Mouse (Mus musculus) layer of hippocampus, adult 18-20 months (tissue): ENCODE data around the gene Smco3. TPM values are rescaled to one million over a fixed set of nuclear protein-coding genes. Genes with fewer than 3 reads are reported as not detected.

Experiments
- DNase-seq, 2 experiments: peaks; one replicate each; pipeline ENCODE4 v3.0.0; 2022; ENCODE audit warnings: low spot score in 2 of 2
- total RNA-seq, 2 experiments: library from RNA; stranded (reverse); gene quantifications; 2 replicates each; pipeline ENCODE4 v1.2.3; 2021

The Smco3 gene
- total RNA-seq, 2 experiments from 2014 or later = 10.4 to 14.0 TPM

DNA sequence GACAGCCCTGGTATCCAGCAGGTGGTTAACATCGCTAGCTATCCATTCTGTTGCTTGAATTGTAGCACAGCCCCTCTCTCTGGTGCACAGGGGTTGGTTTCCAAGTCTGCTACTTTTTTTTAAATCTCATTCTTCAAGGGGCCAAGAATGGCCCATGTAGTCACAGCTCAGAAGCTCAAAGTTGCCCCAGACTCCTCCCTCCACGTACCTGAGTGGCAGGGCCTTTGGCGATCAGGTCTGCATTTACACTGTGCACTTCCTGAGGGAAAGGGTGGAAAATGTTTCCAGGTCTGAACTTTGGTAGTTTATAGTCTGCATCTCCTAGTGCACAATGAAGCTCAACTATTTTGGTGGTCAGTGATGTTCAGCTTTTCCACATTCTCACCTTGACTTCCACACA, 12.0 kb upstream of the Smco3 start:
- DNase-seq = no peak

GRCm38 (mm10) chr6:136845706-136846480, 10.6 kb upstream of the Smco3 start:
- DNase-seq = no peak

DNA sequence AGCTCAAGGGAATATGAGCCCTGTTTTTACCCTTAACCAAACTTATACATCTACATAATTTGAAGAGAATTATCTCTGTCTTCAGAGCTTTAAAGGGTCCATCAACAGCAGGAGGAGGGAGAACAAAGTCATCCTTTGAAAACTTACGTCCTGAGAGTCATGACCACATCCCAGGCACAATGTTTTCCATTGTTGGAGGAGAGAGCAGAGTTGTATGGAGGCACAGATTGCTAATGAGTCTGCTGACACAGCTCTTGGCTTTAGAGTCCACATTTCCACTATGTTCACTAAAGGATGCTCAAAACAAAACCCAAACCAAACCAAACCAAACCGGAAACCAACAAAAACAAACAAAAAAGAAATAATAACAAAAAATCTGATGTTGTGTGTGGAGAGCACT, 9.7 kb upstream of the Smco3 start:
- DNase-seq = no peak

DNA sequence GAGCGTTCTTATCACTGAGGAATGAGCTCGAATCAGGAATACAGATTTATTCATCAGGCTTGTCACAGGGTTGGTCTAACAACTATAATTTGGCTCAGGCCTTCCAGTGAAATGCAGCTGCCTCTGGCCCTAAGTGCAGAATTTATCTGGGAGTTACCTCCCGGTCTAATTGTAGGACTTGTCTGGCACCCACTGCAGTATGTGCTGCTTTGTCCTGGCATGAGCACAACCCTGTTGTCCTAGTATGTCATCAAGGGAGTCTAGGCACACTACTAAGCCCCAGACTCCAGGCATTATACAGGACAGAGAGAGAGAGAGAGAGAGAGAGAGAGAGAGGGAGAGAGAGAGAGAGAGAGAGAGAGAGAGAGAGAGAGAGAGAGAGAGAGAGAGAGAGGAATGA, 2.1 kb upstream of the Smco3 start:
- no peak for DNase-seq

DNA sequence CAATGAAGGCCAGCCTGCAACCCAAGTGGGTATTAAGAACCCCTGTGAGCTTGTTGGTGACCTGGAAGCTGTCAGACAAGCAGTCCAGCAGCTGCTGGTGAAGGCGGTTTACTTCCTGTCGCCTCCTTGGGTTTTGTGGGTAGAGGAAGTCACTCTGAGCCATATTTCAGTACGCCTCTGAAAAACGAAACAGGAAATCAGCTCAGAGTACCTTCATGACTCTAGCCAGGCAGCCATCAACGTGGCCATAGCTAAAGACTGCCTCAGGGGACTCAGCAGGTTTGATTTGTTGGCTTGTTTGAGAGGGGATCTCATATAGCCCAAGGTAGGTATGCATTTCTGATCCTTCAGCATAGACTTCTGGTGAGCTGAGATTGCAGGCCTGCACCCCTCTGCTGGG, 3.5 kb downstream of the Smco3 start:
- no peak for DNase-seq

DNA sequence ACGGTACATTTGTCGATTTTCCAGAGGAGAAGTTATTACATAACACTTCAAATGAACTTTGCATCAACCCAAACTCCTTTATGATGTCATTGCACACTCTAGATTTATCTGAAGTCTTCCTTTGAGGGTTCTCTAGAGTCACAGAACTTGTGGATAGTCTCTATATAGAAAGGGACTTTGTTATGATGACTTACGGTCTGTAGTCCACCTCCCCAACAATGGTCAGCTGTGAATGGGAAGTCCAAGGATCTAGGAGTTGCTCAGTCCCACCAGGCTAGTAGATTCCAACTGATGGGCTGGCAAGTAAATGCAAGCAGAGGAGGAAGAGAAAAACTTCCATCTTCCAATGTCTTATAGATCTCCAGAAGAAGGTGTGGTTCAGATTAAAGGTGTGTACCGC, 6.6 kb downstream of the Smco3 start:
- no peak for DNase-seq

DNA sequence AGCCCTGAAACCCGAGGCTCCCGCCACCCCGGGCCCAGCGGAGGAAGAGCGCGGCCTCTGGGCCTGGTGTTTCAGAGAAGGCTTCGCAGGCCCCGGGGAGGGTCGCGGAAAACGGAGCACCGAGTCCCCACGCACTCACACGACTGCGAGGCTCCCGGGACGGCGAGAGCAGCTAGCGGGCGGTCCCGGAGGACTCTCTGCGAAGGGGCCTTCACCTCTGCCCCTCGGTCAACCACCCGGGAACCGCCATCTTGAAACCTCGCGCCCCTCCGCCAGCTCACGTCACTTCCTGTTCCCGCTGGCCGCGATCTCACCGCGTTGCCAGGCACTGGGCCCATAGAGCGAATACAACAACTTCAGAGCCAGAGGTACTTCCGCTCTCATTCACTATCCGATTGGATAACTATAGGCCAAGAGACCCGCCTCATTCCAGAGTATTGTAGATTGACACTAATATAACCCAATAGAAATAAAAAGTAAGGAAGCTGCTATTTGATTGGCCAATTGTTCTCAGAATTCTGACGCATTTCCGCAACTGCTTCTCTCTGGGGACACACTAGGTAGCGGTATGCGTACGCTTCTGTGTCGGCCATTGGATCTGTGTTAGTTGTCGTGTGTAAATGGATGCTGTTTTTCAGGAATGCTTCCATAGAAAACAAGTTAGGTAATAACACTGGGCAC, 7.2 kb downstream of the Smco3 start, which contains the start of gene Wbp11:
Wbp11 (minus strand) TSS at position 353 of the 681 bp plus-strand sequence.
- peak; percentile 95 to 97 for DNase-seq

DNA sequence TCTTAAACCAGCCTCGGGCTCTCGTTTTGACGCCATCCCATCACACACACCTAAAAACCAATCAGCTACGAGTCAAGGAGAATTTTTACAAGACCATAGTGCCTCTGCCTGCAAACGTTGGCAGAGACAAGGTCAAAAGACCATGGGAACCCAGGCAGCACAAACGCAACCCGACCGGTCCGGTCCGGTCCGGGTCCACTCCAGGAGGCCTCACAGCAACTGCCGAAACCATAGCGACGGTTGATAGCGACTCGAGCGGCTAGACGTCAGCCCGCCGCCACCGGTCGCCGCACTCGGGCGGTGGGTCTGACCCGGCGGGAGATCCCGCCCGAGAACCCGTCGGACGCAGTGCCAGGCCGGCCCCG, 7.8 kb downstream of the Smco3 start, which contains the start of gene BC049715:
BC049715 (plus strand) TSS at position 111 of the 365 bp plus-strand sequence.
- DNase-seq = no peak

GRCm38 (mm10) chr6:136827116-136827515, 8.1 kb downstream of the Smco3 start:
- no peak for DNase-seq

- DNase-seq = no peak
Observed at GRCm38 (mm10) chr6:136824987-136825386, 10.3 kb downstream of the Smco3 start.

DNA sequence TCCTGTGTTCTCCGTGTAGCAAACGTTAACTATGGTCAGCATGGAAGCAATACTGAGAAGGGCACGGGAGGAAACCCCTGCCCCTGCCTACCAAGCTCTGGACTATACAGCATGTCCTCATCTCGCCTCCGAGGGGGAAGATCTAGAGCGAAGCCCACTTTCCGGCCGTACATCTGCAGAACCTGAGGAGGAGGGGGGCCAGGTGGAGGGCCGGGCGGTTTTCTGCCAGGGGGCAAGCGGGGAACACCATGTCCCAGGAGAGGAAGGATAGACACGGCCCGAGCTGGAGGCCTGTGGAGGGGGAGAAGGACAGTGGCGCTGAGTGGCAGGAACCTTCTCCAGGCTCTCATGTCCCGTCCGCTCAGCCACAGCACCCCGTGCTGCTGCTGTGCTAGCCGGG, 14.2 kb downstream of the Smco3 start:
- DNase-seq = no peak

DNA sequence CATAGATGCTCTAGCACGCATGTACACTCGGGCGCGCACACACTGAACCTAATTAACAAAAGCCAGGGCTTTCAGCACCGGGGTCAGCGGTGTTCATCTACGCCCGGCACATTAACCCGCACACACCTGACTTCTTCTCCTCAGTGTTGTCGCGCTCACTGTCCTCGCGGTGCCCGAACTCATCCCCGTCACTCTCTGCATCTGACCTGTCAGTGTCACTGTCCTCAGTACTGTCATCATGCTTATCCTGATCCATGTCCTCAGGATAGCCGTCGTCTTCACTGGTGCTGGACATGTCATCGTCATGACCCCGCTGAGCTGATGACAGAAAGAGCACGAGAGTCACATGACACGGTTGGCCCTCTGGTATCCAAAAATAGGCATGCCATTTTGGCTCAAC, 14.9 kb downstream of the Smco3 start:
- no peak for DNase-seq

DNA sequence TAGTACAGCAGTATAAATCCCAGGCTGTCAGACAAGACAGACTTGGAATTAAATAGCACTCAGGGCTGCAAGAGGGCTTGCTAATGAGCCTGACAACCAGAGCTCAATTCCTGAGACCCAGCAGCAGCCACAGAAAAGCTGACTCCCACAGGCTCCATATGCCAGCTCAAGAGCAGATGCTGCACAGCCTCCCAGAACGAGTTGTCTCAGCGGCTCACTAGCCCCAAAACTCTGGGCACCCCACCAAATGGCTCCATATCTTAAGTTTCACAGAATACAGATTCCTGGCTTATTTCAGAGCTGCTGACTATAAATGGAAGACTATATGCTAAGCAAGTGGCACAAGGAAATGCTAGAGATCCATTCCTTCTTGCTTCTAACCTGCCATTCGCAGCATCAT, 17.7 kb downstream of the Smco3 start:
- DNase-seq = peak; percentile 89 to 94

GRCm38 (mm10) chr6:136816826-136817225, 18.4 kb downstream of the Smco3 start:
- DNase-seq = no peak

DNA sequence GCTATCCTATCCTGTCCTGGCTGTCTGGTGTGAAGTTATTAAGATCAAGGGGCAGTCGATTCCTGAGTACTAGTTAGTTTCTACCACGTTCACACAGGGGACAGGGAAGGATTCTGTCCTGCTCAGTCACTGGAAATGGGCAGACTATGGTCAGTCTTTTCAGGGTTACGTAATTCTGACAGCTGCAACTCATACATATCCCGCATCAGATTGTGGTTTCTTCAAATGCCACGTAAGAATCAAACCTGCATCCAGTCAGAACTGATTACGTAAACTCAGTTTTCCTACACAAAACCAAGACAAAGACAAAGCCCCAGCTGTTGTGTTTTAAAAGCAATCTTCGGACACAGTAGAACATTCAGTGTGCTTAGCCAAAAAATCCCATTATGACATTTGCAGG, 19.9 kb downstream of the Smco3 start:
- DNase-seq = no peak

- DNase-seq = no peak
Observed at GRCm38 (mm10) chr6:136813117-136813516, 22.1 kb downstream of the Smco3 start.

GRCm38 (mm10) chr6:136811196-136811595, 24.1 kb downstream of the Smco3 start:
- no peak for DNase-seq

DNA sequence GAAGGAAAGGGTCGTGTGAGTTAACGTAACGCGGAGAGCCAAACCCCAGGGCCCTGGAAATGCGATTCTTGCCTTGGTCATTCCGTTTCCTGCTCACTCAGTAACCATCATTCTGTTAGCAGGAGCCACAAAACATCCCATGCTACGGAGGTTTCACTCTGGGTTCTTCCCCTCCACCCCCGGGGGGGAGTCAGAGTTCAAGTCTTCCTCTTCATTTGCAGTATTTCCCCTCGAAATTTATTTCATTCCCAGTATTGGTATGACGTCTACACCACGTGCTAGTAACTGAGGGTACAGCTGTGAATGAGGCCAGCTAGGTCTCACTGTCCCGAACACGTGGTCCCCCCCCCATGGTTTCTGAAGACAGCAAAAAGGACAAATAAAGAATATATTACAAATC, 25.6 kb downstream of the Smco3 start:
- no peak for DNase-seq

DNA sequence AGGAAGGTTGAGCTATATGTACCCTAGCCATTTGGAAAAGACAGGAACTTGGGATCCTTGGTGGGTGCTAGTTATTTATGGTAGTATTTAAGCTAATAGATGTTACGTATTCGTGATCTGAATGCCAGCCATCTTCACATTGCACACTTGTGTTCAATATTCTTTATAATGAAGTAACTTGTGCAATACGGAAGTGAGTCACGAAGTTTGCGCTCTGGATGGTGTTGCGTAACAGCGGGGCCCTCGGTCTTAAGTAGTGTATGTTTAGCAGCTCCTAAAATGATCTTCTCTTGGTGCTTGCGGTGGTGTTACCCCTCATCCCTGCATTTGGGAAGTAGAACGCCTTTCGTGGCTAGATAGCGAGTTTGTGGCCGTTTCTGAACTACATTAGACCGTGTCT, 26.2 kb downstream of the Smco3 start:
- peak in 1 of 2 experiments; percentile 53 for DNase-seq

DNA sequence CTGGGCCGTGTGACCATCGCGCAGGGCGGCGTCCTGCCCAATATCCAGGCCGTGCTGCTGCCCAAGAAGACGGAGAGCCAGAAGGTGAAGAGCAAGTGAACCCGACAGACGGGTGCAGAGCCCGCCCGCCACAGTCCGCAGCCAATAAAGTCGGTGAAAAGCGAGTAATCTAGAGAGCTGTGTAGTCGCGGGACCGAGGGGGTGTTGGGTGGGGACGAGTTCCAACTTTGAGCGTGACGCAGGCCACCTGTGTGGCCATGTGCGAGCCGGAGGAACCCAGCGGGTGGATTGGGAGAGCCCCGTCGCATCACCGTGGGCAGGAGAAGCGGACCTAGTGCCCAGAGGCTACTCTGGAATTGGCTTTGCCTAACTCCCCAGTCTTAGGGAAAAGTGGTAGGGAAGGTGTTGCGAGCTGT, 26.6 kb downstream of the Smco3 start:
- peak; percentile 54 to 57 for DNase-seq

- DNase-seq = peak; percentile 97 to 99
Observed at GRCm38 (mm10) chr6:136808014-136808417, 27.2 kb downstream of the Smco3 start, which contains the start of gene H2afj. Gene H2afj, plus strand, starts transcription at chr6:136808244.

GRCm38 (mm10) chr6:136807395-136808013, 27.7 kb downstream of the Smco3 start:
- DNase-seq = no peak
